ENCODE assay signal across 7 mouse cellular contexts in genomic region chr2:38285781-38286432, GRCm38 (mm10). TPM values are rescaled to one million over a fixed set of nuclear protein-coding genes. Genes with fewer than 3 reads are reported as not detected.
A peak's percentile ranks its signal among the peaks of the same experiment; 100 is the strongest.
DNase-seq lines count a peak whose midpoint lies in the region; ATAC-seq and TF ChIP-seq lines count a peak whose summit lies in the region.

No protein-coding gene starts in this region.

- peak overlapping the region; percentile 59 for H3K4me2 ChIP-seq in forebrain, embryonic 15.5 days (replicated peaks)
- peak overlapping the region; percentile 65 for H3K4me2 ChIP-seq in limb, embryonic 14.5 days (replicated peaks; ENCODE audit: low read depth, low read length, severe bottlenecking)

- no peak for TF ChIP-seq POLR2A in thymus, adult 2 months (IDR thresholded peaks at IDR 0.05; ENCODE audit: control insufficient read depth, extremely low read depth, insufficient read depth, low read length, poor library complexity)
- TF ChIP-seq POLR2A in limb, embryonic 14.5 days (IDR thresholded peaks at IDR 0.05; ENCODE audit: borderline replicate concordance, extremely low read depth, insufficient read depth, insufficient read length): no peak

- DNase-seq in thymus, adult 2 months: no peak
- no peak for DNase-seq in thymus, postnatal 36 days
- DNase-seq in limb, embryonic 14.5 days (ENCODE audit: low spot score): no peak
- DNase-seq in yolk sac, embryonic 10.5 days (ENCODE audit: low spot score): peak; percentile 20
- DNase-seq in right cerebral cortex, adult 18-20 months: no peak
- no peak for DNase-seq in cerebellum, adult 9-10 months

- 83% methylated on average over 4 of the region's 4 CpGs for WGBS in thymus, adult 2 months
- 60% methylated on average over 4 of the region's 4 CpGs for WGBS in forebrain, embryonic 15.5 days
- WGBS in limb, embryonic 14.5 days: 50% methylated on average over 4 of the region's 4 CpGs

- H3K27ac ChIP-seq in thymus, adult 2 months (ENCODE audit: control insufficient read depth, insufficient read depth, low read length): no peak overlapping the region; the same call in 1 of the 2 replicates
- no peak overlapping the region for H3K27ac ChIP-seq in forebrain, embryonic 15.5 days (replicated peaks)
- no peak overlapping the region for H3K27ac ChIP-seq in limb, embryonic 14.5 days (replicated peaks; ENCODE audit: low read depth, low read length)

- peak overlapping the region; percentile 85 for H3K4me3 ChIP-seq in thymus, adult 2 months (ENCODE audit: control insufficient read depth, insufficient read depth, low read length)
- H3K4me3 ChIP-seq in forebrain, embryonic 15.5 days: peak overlapping the region; percentile 89
- H3K4me3 ChIP-seq in limb, embryonic 14.5 days (replicated peaks; ENCODE audit: low read length): peak overlapping the region; percentile 82

- peak overlapping the region; percentile 81 for H3K9ac ChIP-seq in forebrain, embryonic 15.5 days (replicated peaks)
- H3K9ac ChIP-seq in limb, embryonic 14.5 days (ENCODE audit: low read depth, low read length, severe bottlenecking): peak overlapping the region; percentile 93

- no peaks in the 10 kb centered on the region for H3K27me3 ChIP-seq in thymus, adult 2 months (ENCODE audit: control insufficient read depth, insufficient read depth, low read length)
- no peaks in the 10 kb centered on the region for H3K27me3 ChIP-seq in forebrain, embryonic 15.5 days
- no peaks in the 10 kb centered on the region for H3K27me3 ChIP-seq in limb, embryonic 14.5 days (ENCODE audit: control insufficient read depth, insufficient read depth, low read length)

- no peak for TF ChIP-seq CTCF in thymus, adult 2 months (IDR thresholded peaks at IDR 0.05; ENCODE audit: borderline replicate concordance, control insufficient read depth, extremely low read depth, insufficient read depth, low read length, poor library complexity)

- no peaks in the 10 kb centered on the region for H3K9me3 ChIP-seq in forebrain, embryonic 15.5 days
- H3K9me3 ChIP-seq in limb, embryonic 14.5 days (ENCODE audit: control insufficient read depth, low read length): no peaks in the 10 kb centered on the region

- H3K4me1 ChIP-seq in thymus, adult 2 months (replicated peaks; ENCODE audit: control insufficient read depth, insufficient read depth, low read length): peaks cover 10% of the 10 kb centered on the region
- H3K4me1 ChIP-seq in forebrain, embryonic 15.5 days: peaks cover 16% of the 10 kb centered on the region
- 0 out of 2 replicates have a peak, but pooled peaks cover 12% of the 10 kb centered on the region for H3K4me1 ChIP-seq in limb, embryonic 14.5 days (ENCODE audit: control insufficient read depth, insufficient read depth, low read length)

- no peak for ATAC-seq in forebrain, embryonic 15.5 days (replicated peaks)
- ATAC-seq in limb, embryonic 14.5 days (ENCODE audit: low FRiP score, low read depth): no peak

- no peaks in the 10 kb centered on the region for H3K36me3 ChIP-seq in thymus, adult 2 months (ENCODE audit: control insufficient read depth, insufficient read depth, low read length)
- no peaks in the 10 kb centered on the region for H3K36me3 ChIP-seq in forebrain, embryonic 15.5 days
- no peaks in the 10 kb centered on the region for H3K36me3 ChIP-seq in limb, embryonic 14.5 days (ENCODE audit: control insufficient read depth, insufficient read depth, low read length)

RNA-seq across cellular contexts. Expression of gene Dennd1a, which starts 1.3 kb away (rescaled TPM):
- 35.9 and 39.6 TPM in 2 replicates for polyA plus RNA-seq in thymus, adult 2 months (2012; rRNA removed)
- polyA plus RNA-seq in forebrain, embryonic 15.5 days (2015; fragmentation: Nextera tagmentation; extraction: Ambion mirVana): 18.1 and 19.2 TPM in 2 replicates
- polyA plus RNA-seq in limb, embryonic 14.5 days (2012; rRNA removed): 22.9 and 30.9 TPM in 2 replicates
- polyA plus RNA-seq in limb, embryonic 14.5 days (2014; fragmentation: Nextera tagmentation; extraction: Ambion mirVana): 11.8 and 12.9 TPM in 2 replicates

RNA-seq across cellular contexts. Expression of gene Lhx2, which starts 53.2 kb away (rescaled TPM):
- 2.5 and 4.7 TPM in 2 replicates for polyA plus RNA-seq in thymus, adult 2 months (2012; rRNA removed)
- polyA plus RNA-seq in forebrain, embryonic 15.5 days (2015; fragmentation: Nextera tagmentation; extraction: Ambion mirVana): 91.0 and 111 TPM in 2 replicates
- polyA plus RNA-seq in limb, embryonic 14.5 days (2012; rRNA removed): 27.5 and 37.0 TPM in 2 replicates
- 8.7 and 11.4 TPM in 2 replicates for polyA plus RNA-seq in limb, embryonic 14.5 days (2014; fragmentation: Nextera tagmentation; extraction: Ambion mirVana)
